Mouse (Mus musculus): ENCODE measurements around the gene Dtx4.

- TF ChIP-seq EP300 (IDR thresholded peaks at IDR 0.05; ENCODE audit: insufficient read depth, low read depth, low read length) = no peak
- no peak for TF ChIP-seq CTCF (IDR thresholded peaks at IDR 0.05; ENCODE audit: low read depth, low read length)
- TF ChIP-seq POLR2A (IDR thresholded peaks at IDR 0.05; ENCODE audit: insufficient read depth, low read length) = no peak
These were observed 29.4 kb downstream of the Dtx4 start for GRCm38 (mm10) chr19:12471866-12472265.
